Mouse (Mus musculus): ENCODE data around the gene Ntsr1.

Gene Ntsr1

GRCm38 (mm10) chr2:180499741-180500140 is at the start of gene Ntsr1:
Gene Ntsr1, plus strand, starts transcription at chr2:180499976.
- no peak for DNase-seq

GRCm38 (mm10) chr2:180450529-180450928 is 49.2 kb upstream of the Ntsr1 start:
- no peak for DNase-seq

DNA sequence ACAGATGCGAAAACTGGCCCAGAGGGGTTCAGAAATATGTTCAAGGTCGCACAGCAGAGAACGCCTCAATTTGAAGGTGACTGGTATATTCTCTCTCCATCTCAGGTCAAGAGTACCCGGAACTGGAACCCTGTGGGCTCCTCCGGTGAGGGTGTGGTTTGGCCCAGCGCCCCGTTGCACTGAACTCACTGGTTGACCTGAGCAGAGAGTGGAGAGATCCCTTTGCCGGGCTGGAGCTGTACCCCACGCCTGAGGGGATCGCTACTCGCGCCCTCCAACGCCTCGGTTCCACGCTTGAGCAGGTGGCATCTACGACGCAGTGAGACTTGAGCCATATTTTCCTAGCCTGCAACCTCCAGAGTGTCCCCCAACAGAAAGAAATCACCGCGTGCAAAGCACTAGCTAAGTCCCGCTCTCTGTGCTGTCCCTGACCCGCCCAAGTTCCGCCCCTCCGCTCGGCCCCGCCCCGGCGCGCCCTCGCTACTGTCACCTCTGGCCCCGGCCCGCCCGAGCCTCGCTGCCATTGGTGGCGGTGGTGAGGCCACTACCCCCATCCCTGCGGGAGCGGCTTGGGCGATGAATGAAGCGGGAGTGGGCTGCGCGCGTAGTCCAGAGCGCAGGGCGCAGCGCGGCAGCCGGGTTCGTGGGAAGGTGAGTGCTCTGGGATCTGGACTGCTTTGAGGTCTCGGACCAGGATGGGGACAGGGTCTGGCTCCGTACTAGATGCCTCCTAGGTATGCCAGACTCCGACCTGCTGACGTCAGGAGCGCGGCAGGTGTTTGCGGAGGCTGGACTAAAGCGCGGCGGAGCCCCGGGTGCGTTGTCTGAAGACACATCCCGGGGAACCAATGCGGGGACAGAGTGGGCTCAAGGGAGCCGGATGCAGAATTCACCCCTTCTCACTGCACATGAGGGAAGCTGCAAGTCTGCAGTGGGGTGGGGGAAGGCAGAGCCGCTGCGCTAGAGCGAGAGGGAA is 43.8 kb upstream of the Ntsr1 start, which contains the start of gene Slco4a1:
TSS of gene Slco4a1 (plus strand) at position 523 of the 976 bp plus-strand sequence.
- DNase-seq: peak; percentile 86 to 88

GRCm38 (mm10) chr2:180456705-180457104 is 43.1 kb upstream of the Ntsr1 start:
- peak in 1 of 2 experiments; percentile 20 for DNase-seq

GRCm38 (mm10) chr2:180457680-180458079 is 42.1 kb upstream of the Ntsr1 start:
- no peak for DNase-seq

DNA sequence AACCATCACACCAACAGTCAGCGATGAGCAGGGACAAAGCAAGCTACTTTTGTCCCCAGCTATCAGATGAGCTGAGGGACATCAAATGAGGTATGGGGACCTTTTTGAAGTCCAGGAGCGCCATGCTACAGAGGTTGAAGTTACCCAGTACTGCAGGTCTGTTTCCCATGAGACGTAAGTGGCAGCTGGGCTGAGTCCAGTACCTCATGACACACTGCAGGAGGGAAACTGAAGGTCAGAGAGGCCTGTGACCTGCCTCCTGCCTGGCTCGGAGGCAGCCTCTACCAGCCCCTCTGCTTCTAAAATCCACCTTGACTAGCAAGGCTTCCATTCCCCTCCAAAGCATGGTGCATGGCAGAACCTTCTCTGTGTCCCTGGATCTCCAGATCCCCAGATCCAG is 40.3 kb upstream of the Ntsr1 start:
- no peak for DNase-seq

DNA sequence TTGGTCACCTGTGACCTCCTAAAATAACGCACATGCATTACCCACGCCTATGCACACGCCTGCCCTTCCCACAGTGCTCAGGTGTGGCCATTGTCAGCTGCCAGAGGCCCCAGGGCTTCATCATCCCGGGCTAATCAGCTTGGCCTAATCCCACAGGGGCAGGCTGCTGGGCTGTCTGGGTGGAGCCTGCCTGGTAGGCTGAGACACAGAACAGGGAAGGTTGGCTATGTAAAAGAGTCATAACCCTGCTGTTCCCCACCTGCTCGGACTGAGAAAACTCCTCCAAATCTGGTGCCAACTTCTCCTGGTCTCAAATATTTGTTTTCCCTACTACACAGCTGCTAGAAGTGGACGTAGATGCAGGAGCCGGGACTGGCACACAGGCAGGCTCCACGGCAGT is 39.0 kb upstream of the Ntsr1 start:
- no peak for DNase-seq

- DNase-seq: no peak
Observed at GRCm38 (mm10) chr2:180462593-180462992, 37.2 kb upstream of the Ntsr1 start.

DNA sequence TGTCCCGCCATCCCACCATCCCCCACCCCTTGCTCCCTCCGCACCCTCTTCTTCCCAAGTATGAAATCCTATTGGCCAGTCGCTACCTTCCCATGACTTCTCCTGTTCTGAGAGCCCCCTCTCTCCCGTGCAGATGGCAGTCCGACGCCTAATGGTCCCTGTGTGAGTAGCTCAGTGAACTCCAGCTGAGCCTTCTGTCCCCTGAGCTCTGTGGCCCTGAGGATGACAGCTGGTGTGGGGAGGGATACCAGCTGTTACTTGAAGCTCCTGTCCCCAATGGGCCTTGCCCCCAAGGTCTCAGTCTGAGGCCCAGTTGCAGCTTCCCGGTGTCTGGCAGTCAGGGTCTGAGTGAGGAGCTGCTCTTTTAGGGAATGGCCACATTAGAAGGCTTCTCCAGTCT is 33.3 kb upstream of the Ntsr1 start:
- DNase-seq: no peak

- no peak for DNase-seq
Observed at GRCm38 (mm10) chr2:180468871-180469270, 30.9 kb upstream of the Ntsr1 start.

- DNase-seq: no peak
Observed at GRCm38 (mm10) chr2:180469768-180470167, 30.0 kb upstream of the Ntsr1 start.

GRCm38 (mm10) chr2:180472306-180473079 is 27.3 kb upstream of the Ntsr1 start:
- no peak for DNase-seq

GRCm38 (mm10) chr2:180473080-180473440 is 26.7 kb upstream of the Ntsr1 start:
- DNase-seq: no peak

DNA sequence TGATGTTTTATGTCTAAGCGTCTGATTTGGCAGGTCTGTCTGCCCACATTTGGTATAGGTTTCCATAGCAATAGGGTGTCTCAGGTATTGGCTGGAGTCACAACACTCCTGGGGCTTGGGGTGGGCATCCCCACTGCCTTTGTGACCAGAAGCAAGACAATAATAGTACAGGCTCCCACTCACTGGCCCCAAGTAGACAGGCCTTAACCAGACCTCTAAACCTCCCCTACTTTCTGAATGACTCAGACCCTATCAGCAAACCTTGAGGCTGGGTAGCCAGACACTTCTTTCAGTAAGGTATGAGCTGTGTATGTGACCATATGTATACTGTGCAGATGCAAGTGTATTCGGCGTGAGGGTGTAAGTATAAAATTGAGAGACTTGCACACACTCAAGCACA is 24.9 kb upstream of the Ntsr1 start:
- no peak for DNase-seq

- DNase-seq: no peak
Observed at GRCm38 (mm10) chr2:180482274-180482673, 17.5 kb upstream of the Ntsr1 start.

- no peak for DNase-seq
Observed at GRCm38 (mm10) chr2:180484882-180485281, 14.9 kb upstream of the Ntsr1 start.

DNA sequence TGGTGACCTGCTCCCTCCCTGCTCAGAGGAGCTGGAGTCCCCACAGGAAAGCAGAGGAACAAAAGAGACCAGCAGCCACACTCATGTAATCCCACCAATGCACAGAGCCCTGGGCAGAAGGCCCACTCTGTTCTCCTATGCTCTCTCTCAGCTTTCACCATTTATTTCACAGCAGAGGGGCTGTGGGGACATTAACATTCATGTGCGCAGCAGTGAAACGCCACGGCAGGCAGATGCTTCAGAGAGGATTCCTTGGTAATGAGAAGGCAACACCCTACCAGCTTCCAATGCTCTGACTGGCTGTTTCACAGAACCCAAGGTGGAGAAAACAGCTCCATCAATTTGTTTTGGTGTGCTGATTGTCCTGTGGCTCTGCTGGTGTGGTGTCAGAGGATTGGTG is 14.5 kb upstream of the Ntsr1 start:
- no peak for DNase-seq

GRCm38 (mm10) chr2:180488210-180488751 is 11.5 kb upstream of the Ntsr1 start:
- no peak for DNase-seq

GRCm38 (mm10) chr2:180495906-180496305 is 3.9 kb upstream of the Ntsr1 start:
- DNase-seq: no peak

DNA sequence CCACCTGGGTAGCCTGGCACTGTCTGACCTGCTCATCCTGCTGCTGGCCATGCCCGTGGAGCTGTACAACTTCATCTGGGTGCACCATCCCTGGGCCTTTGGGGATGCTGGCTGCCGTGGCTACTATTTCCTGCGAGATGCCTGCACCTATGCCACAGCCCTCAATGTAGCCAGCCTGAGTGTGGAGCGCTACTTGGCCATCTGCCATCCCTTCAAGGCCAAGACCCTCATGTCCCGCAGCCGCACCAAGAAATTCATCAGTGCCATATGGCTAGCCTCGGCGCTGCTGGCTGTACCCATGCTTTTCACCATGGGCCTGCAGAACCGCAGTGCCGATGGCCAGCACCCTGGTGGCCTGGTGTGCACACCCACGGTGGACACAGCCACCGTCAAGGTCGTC is 950 bp downstream of the Ntsr1 start:
- DNase-seq: no peak

GRCm38 (mm10) chr2:180501217-180501967 is 1.6 kb downstream of the Ntsr1 start:
- DNase-seq: no peak

GRCm38 (mm10) chr2:180506281-180506680 is 6.5 kb downstream of the Ntsr1 start:
- DNase-seq: no peak

Measured in thymus, adult 18-20 months (tissue).